Mouse (Mus musculus): ENCODE measurements at regions not wholly inside any gene's neighbourhood (a gene's known extent, or its start where the extent isn't known, plus 50 kb on each side); places are given as distances from the start of the nearest gene placed in this dataset.

DNA sequence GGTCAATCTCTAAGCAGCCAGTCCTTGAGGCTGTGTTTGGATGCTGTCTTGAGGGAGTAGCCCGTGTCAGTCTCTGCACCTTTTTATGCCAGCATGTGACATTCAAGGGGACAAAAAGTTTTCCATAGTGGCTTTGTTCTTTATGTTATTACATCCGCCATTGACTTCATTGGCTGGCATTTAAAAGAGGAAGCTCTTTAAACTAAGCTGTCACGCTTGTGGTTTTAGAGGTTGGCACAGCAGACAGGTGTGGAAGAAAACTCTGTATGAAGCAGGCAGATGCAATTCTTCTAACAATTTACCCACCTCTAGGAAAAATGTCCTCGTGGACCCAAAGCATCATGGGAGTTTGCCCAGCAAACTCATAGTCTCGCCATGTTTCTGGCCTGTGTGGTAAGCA lies 297.5 kb upstream of the Gadl1 start:
- no peak for DNase-seq (ENCODE audit: low spot score in 2 of 2)

DNA sequence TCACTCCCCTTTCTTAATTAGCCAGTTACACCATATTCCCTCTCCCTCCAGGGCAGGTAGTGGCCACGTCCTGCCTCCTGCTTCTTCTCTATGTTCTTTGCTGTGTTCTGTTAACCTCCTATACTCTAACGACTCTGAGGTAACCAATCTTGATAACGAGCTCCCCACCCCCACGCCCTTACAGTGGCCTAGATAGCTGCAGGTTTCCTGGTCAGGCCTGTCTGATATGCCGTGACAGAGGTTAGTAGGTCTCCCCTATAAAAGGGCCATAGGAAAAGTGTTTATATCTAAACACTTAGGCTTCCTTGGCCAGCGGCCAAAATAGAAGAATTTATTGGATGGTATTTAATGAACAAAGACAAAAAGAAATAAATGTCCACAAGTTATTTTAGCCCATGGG lies 296.3 kb upstream of the Gadl1 start:
- DNase-seq (ENCODE audit: low spot score in 2 of 2) = no peak

DNA sequence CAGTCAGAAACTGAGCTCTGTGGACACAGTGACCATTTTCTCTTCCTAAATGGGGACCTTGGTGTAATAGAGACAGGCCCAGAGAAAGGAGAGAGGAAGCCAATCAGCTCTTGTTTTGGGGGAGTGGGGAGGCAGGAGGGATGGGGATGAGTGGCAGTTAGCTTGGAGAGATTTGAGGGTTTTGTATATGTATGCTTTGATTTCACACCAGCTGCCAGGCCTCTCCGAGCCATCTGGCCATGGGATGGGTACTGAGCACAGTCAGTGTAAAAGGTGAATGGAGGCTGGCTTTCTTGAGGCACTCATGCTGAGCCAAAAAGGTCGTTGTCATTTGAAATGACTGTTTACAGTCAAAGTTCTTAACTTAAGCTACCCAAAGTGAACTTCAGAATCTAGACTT lies 295.2 kb upstream of the Gadl1 start:
- DNase-seq (ENCODE audit: low spot score in 2 of 2) = no peak

GRCm38 (mm10) chr9:115617909-115618308 lies 291.3 kb upstream of the Gadl1 start:
- DNase-seq (ENCODE audit: low spot score in 2 of 2) = no peak

DNA sequence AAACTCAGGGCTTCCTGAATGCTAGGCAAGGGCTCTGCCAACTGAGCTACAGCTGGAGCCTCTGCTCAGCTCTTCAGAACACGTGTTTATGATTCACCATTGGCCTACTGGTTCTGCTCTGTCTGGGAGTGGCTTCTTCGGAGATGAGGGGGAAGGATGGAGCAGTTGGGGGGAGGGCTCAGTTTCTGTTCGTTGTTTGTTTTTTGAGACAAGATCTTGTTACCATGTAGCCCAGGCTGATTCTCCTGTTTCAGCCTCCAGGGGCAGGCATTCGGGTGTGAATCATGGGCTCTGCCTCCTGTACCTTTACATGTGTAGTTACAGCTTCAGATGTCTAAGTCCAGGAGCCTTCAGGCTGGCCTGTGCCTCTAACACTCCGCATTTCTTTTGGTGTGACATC lies 285.3 kb upstream of the Gadl1 start:
- DNase-seq (ENCODE audit: low spot score in 2 of 2) = peak in 1 of 2 experiments; percentile 47

DNA sequence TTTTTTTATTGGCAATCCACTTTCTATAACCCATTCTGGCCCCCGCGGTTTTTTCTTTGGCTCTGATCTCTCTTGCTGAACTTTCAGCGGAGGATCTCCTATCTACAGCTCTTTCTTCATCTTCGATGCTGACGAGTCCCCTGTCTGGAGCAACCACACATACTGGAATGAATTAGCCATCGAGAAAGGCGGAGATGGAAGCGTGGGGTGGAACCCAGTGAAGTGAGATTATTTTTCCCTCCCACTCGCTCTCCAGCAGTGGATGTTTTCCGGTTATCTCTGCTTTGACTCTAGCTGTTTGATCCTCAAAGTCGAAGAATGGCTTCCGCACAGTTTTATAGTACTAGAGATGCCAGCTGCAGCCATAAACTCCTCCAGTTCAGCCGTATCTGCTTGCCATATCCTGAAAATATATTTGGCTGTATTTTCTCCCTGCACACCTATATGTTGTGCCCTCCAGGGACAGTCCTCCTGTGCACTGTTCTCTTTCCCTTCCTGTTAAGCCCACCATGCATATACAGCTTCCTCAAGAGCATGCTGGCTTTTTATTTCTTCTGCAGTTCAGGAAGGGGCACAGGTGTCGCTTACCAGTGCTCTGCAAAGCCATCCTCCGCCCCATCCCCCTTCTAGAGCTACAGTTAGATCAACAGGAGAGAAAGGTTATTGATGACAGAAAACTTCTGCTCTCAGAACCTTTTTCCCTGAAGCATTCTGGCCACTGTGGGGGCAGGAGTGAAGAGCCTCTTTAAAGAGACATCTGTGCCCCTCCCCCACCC lies 284.3 kb upstream of the Gadl1 start:
- DNase-seq (ENCODE audit: low spot score in 2 of 2) = no peak

- DNase-seq (ENCODE audit: low spot score in 2 of 2) = no peak
Observed at GRCm38 (mm10) chr9:115627551-115627950, 281.7 kb upstream of the Gadl1 start.

GRCm38 (mm10) chr9:115637114-115637513 lies 272.1 kb upstream of the Gadl1 start:
- DNase-seq (ENCODE audit: low spot score in 2 of 2) = no peak

DNA sequence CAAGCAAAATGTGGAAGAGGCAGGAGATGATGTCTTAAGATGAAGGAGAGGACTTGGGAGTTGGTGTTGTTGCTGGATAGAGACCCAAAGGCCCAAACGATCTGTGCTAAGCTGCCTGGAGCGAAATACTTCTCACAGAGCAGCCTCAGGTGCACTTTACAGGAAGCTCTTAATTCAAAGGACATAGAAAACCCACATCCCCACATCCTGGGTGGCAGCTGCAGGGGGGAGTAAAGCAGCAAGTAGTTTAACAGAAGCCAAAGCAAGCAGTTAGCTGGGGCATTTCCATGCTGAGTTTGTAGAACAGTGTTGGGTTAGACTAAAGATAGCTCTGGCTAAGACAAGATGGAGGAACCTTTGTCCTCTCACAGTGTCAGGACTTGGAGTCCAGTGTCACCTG lies 268.5 kb upstream of the Gadl1 start:
- DNase-seq (ENCODE audit: low spot score in 2 of 2) = no peak

DNA sequence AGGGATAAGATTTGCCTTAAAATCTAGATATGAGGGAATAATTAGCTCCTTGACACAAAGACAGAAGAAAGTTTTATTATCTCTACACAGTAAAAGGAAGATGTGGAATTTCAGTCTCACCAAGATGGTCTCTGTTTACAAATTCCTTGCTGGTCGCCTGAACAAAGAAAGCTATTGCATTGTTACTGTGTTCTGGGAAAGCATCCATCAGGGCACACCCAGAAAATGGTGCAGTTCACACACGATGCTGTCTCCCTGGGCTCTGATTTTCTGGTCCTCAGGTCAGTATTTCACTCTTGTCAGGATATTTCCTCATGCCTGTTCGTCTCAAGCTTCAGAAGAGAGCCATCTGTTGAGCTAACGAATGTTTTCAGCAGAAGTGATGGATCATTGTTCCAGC lies 267.2 kb upstream of the Gadl1 start:
- no peak for DNase-seq (ENCODE audit: low spot score in 2 of 2)

DNA sequence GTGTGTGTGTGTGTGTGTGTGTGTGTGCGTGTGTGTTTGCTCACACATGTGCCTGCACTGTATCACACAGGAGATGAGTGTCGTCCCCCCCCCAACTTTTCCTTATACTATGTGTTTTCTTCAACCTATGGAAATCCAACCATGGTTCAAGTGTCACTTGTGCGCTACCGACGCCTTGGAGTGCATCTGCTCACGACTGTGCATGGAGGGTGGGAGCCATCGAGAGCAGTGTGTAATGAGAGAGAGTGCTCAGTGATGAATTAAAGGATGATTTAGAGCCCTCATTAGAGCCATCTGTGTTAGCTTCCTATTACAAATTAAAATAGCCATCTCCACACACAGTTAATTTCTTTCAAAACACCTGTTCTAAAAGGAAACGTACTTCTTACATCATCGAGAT lies 264.3 kb upstream of the Gadl1 start:
- DNase-seq (ENCODE audit: low spot score in 2 of 2) = no peak

DNA sequence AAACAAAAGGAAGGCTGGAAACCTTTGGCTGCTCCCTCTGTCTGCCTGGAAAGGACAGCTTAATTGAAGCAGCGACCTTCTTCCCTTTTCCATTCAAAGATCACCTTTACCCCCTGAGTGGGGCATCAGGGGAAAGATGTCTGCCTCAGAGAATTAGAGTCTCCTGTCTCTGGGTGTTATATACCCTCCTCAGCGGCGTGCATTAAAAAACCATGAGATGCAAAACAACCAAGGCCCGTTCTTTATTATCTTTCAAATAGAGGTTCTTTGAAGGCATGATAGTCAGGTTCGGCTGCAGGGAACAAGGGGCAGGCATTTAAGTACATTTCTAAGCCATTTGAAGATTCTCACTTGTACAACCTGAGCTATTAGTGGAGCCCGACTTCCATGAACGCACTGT lies 263.0 kb upstream of the Gadl1 start:
- DNase-seq (ENCODE audit: low spot score in 2 of 2) = no peak

DNA sequence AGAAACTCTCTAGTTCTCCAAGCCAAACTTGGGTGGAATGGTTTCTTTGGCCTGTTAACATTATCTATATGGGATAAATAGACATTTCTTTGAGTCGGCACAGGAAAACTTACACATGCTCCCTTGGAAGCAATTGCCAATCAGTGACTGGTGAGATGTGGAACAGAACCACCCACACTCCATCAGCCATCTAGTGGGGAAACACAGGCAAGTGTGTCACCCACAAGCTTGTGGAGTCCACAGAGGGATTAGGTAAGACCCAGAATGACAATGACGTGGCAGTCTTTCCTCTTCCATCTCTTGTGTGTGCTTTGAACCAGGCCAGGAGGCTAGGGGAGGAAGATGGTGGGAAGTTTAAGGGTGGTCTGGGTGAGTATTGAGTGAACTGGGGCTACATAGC lies 257.5 kb upstream of the Gadl1 start:
- no peak for DNase-seq (ENCODE audit: low spot score in 2 of 2)

GRCm38 (mm10) chr9:115653116-115653515 lies 256.1 kb upstream of the Gadl1 start:
- DNase-seq (ENCODE audit: low spot score in 2 of 2) = no peak

DNA sequence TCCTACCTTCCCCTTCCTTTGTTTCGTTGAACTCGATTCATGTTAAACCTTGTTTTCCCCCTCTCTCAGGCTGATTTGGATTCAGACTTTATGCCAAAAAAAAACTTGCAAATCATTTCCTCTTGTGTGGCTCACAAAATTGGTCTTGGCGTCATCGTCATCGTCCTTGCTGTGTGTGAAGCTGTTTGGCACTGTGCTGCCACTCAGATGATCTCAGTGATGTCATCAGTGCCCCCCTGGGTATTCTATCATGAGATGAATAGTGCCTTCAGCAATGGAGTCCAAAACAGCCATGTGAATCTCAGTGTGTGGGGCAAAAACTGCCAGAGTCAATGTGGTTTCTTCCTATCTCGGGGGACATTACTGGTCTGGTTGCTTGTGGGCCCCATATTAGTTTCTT lies 254.3 kb upstream of the Gadl1 start:
- peak in 1 of 2 experiments; percentile 28 for DNase-seq (ENCODE audit: low spot score in 2 of 2)

GRCm38 (mm10) chr9:115656538-115656937 lies 252.7 kb upstream of the Gadl1 start:
- no peak for DNase-seq (ENCODE audit: low spot score in 2 of 2)

DNA sequence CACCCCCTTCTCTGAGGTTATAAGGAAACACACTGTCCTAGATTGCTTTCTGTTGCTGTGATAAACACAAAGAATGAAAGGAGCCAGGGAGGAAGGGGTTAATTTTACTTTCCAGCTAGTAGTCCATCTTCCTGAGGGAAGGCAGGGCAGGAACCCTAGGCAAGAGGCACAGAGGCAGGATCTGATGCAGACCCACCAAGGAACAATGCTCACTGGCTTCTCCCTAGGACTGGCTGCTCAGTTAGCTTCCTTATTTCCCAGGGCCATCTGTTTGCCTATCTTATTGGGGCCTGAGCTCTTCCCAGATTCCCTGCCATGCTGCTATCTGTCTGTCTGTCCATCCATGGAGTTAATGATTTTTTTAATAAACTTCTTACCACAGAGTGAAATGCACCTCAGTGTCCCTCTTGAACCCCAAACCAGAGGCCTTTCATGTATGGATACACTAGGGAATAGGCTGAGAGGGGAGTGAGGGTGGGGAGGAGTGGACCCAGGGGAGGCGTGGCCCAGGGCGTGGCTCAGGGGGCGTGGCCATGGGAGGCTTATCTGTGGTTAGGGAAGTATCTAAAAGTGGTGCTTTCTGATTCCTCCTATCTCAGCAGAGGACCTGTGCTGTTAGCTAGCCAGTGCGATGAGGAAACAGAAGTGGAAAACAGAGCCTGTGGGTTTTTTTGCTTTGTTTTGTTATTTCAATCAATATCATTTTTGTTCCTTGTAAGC lies 252.1 kb upstream of the Gadl1 start:
- peak in 1 of 2 experiments; percentile 43 for DNase-seq (ENCODE audit: low spot score in 2 of 2)

DNA sequence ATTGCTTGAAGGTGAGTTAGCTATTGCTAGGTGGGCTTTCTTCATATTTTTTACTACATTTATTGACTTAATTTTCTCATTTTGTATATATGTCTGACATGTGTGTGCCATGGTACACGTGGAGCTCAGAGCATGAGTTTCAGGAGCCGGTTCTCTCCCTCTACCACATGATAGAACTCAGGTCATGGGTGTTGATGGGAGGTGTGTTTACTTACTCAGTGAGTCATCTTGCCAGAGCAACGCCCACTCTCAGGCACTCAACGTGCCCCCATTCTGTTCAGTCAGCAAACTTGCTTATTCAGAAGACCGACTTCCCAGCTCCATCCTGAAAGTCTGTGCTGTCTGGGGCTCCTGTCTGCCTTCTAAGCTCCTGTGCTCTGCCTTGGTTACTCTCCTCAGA lies 250.8 kb upstream of the Gadl1 start:
- DNase-seq (ENCODE audit: low spot score in 2 of 2) = no peak

DNA sequence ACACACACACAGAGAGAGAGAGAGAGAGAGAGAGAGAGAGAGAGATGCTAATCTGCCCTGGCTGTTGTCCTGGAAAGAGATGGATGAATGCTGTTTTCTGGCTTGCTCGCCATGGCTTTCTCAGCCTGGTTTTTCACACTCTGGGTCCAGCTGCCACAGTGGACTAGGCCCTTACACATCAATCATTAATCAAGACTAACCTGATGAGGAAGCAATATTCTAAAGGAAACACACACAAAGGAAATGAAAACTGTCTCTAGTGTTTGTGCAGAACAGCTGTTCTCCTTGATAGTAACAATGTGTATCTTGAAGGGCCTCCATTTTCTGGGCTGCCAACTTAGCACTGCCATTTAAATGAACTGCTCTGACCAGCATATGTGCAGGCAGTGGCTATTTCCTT lies 248.9 kb upstream of the Gadl1 start:
- no peak for DNase-seq (ENCODE audit: low spot score in 2 of 2)

DNA sequence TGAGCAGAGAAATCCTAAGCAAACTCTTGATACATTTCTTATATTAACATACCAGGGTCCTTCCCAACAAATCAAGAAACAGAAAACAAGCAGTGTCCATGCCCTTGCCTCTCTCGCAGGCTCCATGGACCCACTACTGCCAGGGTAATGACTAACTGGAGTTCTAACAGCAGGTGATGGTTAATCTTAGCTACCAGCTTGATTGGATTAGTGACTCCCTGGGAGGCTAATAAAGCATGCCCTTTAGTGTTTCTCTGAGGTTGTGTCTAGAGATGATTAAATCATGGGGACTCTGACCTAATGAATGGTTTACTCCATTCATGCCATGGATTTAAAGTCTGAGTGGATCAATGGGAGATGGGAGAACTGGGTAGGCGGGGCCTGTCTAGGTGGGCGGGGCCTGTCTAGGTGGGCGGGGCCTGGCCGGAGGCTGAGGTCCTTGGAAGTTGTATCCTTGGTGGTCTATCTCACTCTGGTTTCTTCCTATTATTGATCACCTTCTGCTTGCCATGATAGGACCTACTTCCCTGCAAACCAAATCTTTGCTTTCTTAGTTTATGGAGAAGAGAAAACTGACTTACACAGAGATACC lies 247.3 kb upstream of the Gadl1 start:
- no peak for DNase-seq (ENCODE audit: low spot score in 2 of 2)

DNA sequence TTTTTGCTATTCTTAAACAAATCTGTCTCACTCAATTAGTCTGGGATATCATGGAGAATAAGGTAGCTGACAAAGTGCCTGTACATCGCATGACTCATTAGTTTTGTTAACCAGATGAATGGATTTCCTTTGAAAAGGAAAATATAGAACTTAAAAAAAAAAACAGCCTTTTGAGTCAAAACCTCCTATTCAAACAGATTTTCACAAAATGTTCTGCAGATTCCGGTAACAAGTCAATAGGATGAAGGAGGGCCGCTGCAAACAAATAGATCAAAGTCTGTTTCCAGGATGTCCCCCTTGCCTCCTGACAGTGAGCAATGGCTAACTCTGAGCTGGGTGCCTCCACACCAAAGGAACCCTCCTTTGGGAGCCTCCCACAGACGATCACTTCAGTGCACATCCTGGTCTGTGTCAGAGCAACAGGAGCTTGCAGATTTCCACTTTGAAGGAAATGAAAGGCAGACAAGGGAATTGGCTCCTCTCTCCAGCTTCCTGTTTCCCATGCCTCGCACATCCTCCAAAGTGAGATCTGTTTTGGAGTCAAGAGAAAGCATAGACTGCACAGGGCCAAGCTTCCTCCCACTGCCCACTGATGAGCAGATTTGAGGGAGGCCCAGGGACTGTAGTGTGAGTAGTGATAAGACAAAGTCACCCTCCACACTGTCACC lies 243.8 kb upstream of the Gadl1 start:
- no peak for DNase-seq (ENCODE audit: low spot score in 2 of 2)

GRCm38 (mm10) chr9:115666530-115666929 lies 242.7 kb upstream of the Gadl1 start:
- no peak for DNase-seq (ENCODE audit: low spot score in 2 of 2)

Data from spleen, postnatal 10 days (tissue).